In genomic region chr4:54527660-54528059, GRCm38 (mm10) we compare ENCODE assay signal across 9 mouse cellular contexts.
A peak's percentile ranks its signal among the peaks of the same experiment; 100 is the strongest.
DNase-seq lines count a peak whose midpoint lies in the region; ATAC-seq and TF ChIP-seq lines count a peak whose summit lies in the region.
"Had no signal": no experiment of that assay in that cellular context is flagged by ENCODE, and none has a peak within 500 bp of the region (broad histone marks: within the 10 kb centered on the region; RNA-seq: fewer than 3 reads in every experiment).

No protein-coding gene starts in this region.

- H3K36me3 ChIP-seq in liver, postnatal 0 days (replicated peaks; ENCODE audit: insufficient read depth, low read length): no peaks in the 10 kb centered on the region
- H3K36me3 ChIP-seq in midbrain, embryonic 11.5 days (ENCODE audit: control insufficient read depth, insufficient read depth, low read length): no peaks in the 10 kb centered on the region
- H3K36me3 ChIP-seq: stomach, embryonic 15.5 days had no signal

- DNase-seq in layer of hippocampus, adult 11-12 months (ENCODE audit: low spot score): peak; percentile 55
- DNase-seq in layer of hippocampus, adult 2 months (ENCODE audit: low spot score in 2 of 2): no peak
- DNase-seq in MN1 (ENCODE audit: low spot score): peak; percentile 67
- peak; percentile 21 for DNase-seq in gastrocnemius, postnatal 25 days
- peak; percentile 56 for DNase-seq in liver, postnatal 0 days
- DNase-seq in cerebellum, adult 8-10 months: no peak
- no peak for DNase-seq in midbrain, embryonic 11.5 days (ENCODE audit: low spot score, missing footprints)

- H3K4me2 ChIP-seq in liver, postnatal 0 days (ENCODE audit: low read depth, low read length): no peak overlapping the region
- no peak overlapping the region for H3K4me2 ChIP-seq in midbrain, embryonic 11.5 days
- H3K4me2 ChIP-seq: stomach, embryonic 15.5 days had no signal

- no peaks in the 10 kb centered on the region for H3K27me3 ChIP-seq in liver, postnatal 0 days (ENCODE audit: insufficient read depth, low read length)
- H3K27me3 ChIP-seq in midbrain, embryonic 11.5 days (ENCODE audit: control insufficient read depth, insufficient read depth, low read length): no peaks in the 10 kb centered on the region
- H3K27me3 ChIP-seq: stomach, embryonic 15.5 days had no signal

- no peak overlapping the region for H3K9ac ChIP-seq in liver, postnatal 0 days (replicated peaks)
- H3K9ac ChIP-seq in midbrain, embryonic 11.5 days (ENCODE audit: low read length): no peak overlapping the region
- H3K9ac ChIP-seq: stomach, embryonic 15.5 days had no signal

- peak; percentile 80 for ATAC-seq in liver, postnatal 0 days
- ATAC-seq in erythroblast, adult 5-6 weeks (replicated peaks; ENCODE audit: low FRiP score, poor library complexity, severe bottlenecking): no peak
- ATAC-seq in midbrain, embryonic 11.5 days (ENCODE audit: low FRiP score): no peak

- peaks cover 8% of the 10 kb centered on the region; the same call in 1 of the 2 replicates for H3K4me1 ChIP-seq in liver, postnatal 0 days (ENCODE audit: insufficient read depth)
- H3K4me1 ChIP-seq in midbrain, embryonic 11.5 days (ENCODE audit: control insufficient read depth, insufficient read depth, low read length): 0 out of 2 replicates have a peak, but pooled peaks cover 2% of the 10 kb centered on the region
- H3K4me1 ChIP-seq: stomach, embryonic 15.5 days had no signal

- H3K27ac ChIP-seq in layer of hippocampus, adult 2 months: no peak overlapping the region
- 0 out of 2 replicates have a peak overlapping the region, but pooled peaks have one; percentile 29 for H3K27ac ChIP-seq in liver, postnatal 0 days (ENCODE audit: low read depth)
- no peak overlapping the region for H3K27ac ChIP-seq in midbrain, embryonic 11.5 days (ENCODE audit: low read depth, low read length)
- H3K27ac ChIP-seq: stomach, embryonic 15.5 days had no signal

- no peak overlapping the region for H3K4me3 ChIP-seq in layer of hippocampus, adult 2 months
- H3K4me3 ChIP-seq in liver, postnatal 0 days (ENCODE audit: low read depth, low read length): no peak overlapping the region
- H3K4me3 ChIP-seq in midbrain, embryonic 11.5 days (ENCODE audit: low read depth, low read length): no peak overlapping the region
- H3K4me3 ChIP-seq: stomach, embryonic 15.5 days had no signal

- peak; percentile 59 for TF ChIP-seq EP300 in liver, postnatal 0 days (IDR thresholded peaks at IDR 0.05; ENCODE audit: low read depth)

- no peaks in the 10 kb centered on the region for H3K9me3 ChIP-seq in liver, postnatal 0 days (ENCODE audit: low read length)
- H3K9me3 ChIP-seq in midbrain, embryonic 11.5 days (ENCODE audit: control insufficient read depth, low read length): no peaks in the 10 kb centered on the region
- H3K9me3 ChIP-seq: stomach, embryonic 15.5 days had no signal

- TF ChIP-seq CTCF in layer of hippocampus, adult 2 months (conservative IDR thresholded peaks at IDR 0.05): no peak
- TF ChIP-seq CTCF in liver, postnatal 0 days (IDR thresholded peaks at IDR 0.05; ENCODE audit: low read depth): no peak

- WGBS in liver, postnatal 0 days (ENCODE audit: insufficient replicate concordance): 39% methylated on average over 2 of the region's 2 CpGs
- 94% methylated on average over 2 of the region's 2 CpGs for WGBS in midbrain, embryonic 11.5 days

Comparison
In these comparisons a context has a peak if more than half of its experiments do, and no peak if none do; other contexts are left out.
1. DNase-seq: peak in layer of hippocampus, adult 11-12 months (single experiment), MN1 (single experiment), gastrocnemius, postnatal 25 days (single experiment) and liver, postnatal 0 days (single experiment); none in layer of hippocampus, adult 2 months (0 of 2), cerebellum, adult 8-10 months (single experiment) and midbrain, embryonic 11.5 days (single experiment).